18 mouse cellular contexts compared by ENCODE assay signal in the genomic region with DNA sequence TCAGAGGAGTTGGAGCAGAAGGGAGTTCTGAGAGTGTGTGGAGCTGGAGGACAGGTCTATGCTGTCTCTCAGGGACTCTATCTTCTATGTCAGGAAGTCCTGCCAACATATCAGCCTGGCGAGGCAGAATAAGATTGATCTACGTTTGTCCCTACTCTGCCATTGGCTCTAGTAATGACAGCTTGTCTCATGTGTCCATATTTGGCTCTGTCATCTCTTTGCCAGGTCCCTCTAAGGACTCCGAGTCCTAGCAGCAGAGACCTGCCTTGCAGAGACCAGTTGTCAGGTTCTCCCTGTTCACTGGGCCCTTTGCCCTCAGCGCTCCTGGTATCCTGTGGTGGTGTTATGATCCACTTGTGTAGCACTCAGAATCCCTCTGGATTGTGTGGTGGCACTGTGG. TPM values are rescaled to one million over a fixed set of nuclear protein-coding genes. Genes with fewer than 3 reads are reported as not detected.
"Had no signal": no experiment of that assay in that cellular context is flagged by ENCODE, and none has a peak within 500 bp of the region (broad histone marks: within the 10 kb centered on the region; RNA-seq: fewer than 3 reads in every experiment).

No protein-coding gene starts in this region.

- H3K4me2 ChIP-seq: liver, embryonic 13.5 days; midbrain, embryonic 11.5 days had no signal

- H3K9ac ChIP-seq: liver, embryonic 13.5 days had no signal

- H3K27ac ChIP-seq: left cerebral cortex, adult 2 months; liver, embryonic 13.5 days; stomach, postnatal 0 days had no signal

- DNase-seq: kidney, postnatal 10 days; kidney, postnatal 36 days; layer of hippocampus, postnatal 36 days; liver, embryonic 13.5 days; lung, adult 2 months; lung, postnatal 14 days; lung, postnatal 4 days; midbrain, embryonic 14.5 days; thymus, adult 2 months; thymus, postnatal 14 days; thymus, postnatal 4 days had no signal

- H3K4me1 ChIP-seq: liver, embryonic 13.5 days had no signal

- H3K36me3 ChIP-seq: liver, embryonic 13.5 days had no signal

- H3K9me3 ChIP-seq: liver, embryonic 13.5 days had no signal

- H3K4me3 ChIP-seq: left cerebral cortex, adult 2 months; liver, embryonic 13.5 days had no signal

- H3K27me3 ChIP-seq: liver, embryonic 13.5 days had no signal

RNA-seq across cellular contexts. Expression of a gene that starts 21.4 kb away (rescaled TPM):
- total RNA-seq: liver, adult 2 months; megakaryocyte progenitor cell, adult 5-6 weeks; megakaryocyte-erythroid progenitor cell, adult 5-6 weeks had no signal
- polyA plus RNA-seq: liver, embryonic 16.5 days had no signal
